Mouse (Mus musculus) bone marrow, adult 2 months (tissue): Measurements from ENCODE around the gene Nup93. TPM values are rescaled to one million over a fixed set of nuclear protein-coding genes. Genes with fewer than 3 reads are reported as not detected.

Experiments used
- H3K27ac ChIP-seq: fragments of 200-500 bp; 2 replicates; pipeline ENCODE4 v1.5.1; 2012; ENCODE audit warnings: low read depth, mild to moderate bottlenecking, control low read depth, inconsistent platforms, low read length; ENCODE audit not compliant: control insufficient read depth, poor library complexity, insufficient read depth
- H3K4me1 ChIP-seq: fragments of 200-500 bp; 2 replicates; pipeline ENCODE4 v1.6.1; 2011; ENCODE audit warnings: low read length; ENCODE audit not compliant: control insufficient read depth, insufficient read depth
- H3K4me3 ChIP-seq: fragments of 200-500 bp; replicated peaks from 2 replicates; pipeline ENCODE3; 2011; ENCODE audit warnings: mild to moderate bottlenecking, low read depth, low read length, control low read depth; ENCODE audit not compliant: control insufficient read depth
- CTCF ChIP-seq: fragments of 200-500 bp; IDR thresholded peaks from 2 replicates; pipeline ENCODE4 v1.5.1; 2011; ENCODE audit warnings: low read length, control low read depth; ENCODE audit not compliant: control insufficient read depth, insufficient read depth
- POLR2A ChIP-seq: fragments of 200-500 bp; IDR thresholded peaks from 2 replicates; pipeline ENCODE4 v1.6.1; 2011; ENCODE audit warnings: low read depth, mild to moderate bottlenecking, control low read depth, low read length, borderline replicate concordance; ENCODE audit not compliant: control insufficient read depth
- WGBS: fragments of 180-500 bp; shearing (Covaris S2); methylation state at CpG from one replicate; pipeline ENCODE4 v1.1.7; 2018; 5-methylcytosine and 5-hydroxymethylcytosine counted together
- polyA plus RNA-seq: library from polyadenylated mRNA; stranded (reverse); fragments of >200 nt; gene quantifications from 2 replicates; pipeline ENCODE4 v1.2.4, GENCODE M21; 2011; ENCODE audit warnings: low replicate concordance; ENCODE audit not compliant: missing spikeins, insufficient read depth, insufficient read length

Nup93 gene
- polyA plus RNA-seq, 1 experiment: 21.3 TPM

- Histone ChIP-seq H3K4me3 (no peak overlapping the region), H3K4me1 (no peaks in the 10 kb centered on the region; the same call in 1 of the 2 replicates), H3K27ac (no peak overlapping the region)
- 40% methylated on average over 12 of the region's 12 CpGs for WGBS
- no peak for TF ChIP-seq POLR2A
- TF ChIP-seq CTCF: no peak
These were observed 109.7 kb downstream of the Nup93 start for GRCm38 (mm10) chr8:94324071-94324470.

DNA sequence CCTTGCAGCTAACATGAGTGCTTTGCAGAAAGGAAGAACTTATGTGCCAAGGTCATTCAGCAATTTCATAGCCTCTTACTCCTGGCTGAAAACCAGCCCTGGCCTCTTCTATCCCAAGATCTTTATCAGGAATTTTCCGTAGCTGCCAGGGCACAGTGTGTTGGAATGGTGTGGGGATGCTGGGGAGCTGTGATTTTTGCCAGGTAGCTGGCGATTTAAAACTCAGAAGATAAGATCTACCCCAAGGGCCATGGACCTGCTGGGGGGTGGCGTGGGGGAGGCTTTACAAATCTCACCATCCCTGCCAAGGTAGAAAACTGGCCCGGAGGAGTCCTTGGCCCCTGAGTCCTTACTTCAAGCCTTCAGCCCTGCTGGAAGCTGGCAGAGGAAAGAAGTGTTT lies 111.7 kb downstream of the Nup93 start:
- TF ChIP-seq CTCF (no peak), POLR2A (no peak)
- Histone ChIP-seq H3K4me3 (no peak overlapping the region), H3K27ac (no peak overlapping the region), H3K4me1 (peaks cover 1% of the 10 kb centered on the region; the same call in 1 of the 2 replicates)
- WGBS: 74% methylated on average over 4 of the region's 4 CpGs

DNA sequence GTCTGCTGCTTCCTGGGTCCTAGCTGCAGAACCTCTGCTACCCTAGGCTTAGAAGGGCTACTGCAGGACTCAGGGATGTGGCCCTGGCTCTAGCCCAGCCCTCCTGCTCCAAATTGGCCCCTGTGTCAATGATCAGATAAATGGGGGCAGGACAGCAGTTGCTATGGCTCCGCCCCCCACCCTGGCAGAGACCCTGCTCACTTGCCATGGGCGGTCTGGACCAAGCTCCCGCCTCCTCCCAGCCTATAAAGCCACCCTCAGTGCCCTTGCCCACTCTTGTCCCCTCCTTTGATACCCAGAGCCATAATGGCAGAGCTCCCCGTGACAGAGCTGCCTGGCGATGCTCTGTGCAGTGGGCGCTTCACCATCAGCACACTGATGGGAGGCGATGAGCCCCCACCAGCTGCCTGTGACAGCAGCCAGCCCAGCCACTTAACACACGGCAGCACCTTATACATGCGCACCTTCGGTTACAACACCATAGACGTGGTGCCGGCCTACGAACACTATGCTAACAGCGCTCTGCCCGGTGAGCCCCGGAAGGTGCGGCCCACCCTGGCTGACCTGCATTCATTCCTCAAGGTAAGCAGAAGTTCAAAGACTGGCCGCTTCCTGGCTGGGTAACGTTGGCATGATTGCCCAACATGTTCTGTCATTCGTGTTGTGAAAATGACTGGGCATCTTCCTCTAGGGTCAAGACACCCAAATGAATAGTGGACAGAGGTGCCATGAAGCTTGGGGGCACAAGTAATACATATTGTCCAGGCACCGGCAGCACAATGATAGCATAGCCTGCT lies 114.8 kb downstream of the Nup93 start, which contains the start of gene Slc12a3:
Gene Slc12a3 (plus strand): TSS at position 270 of the 797 bp plus-strand sequence.
- 63% methylated on average over 21 of the region's 21 CpGs for WGBS
- peaks cover 1% of the 10 kb centered on the region; the same call in 1 of the 2 replicates for H3K4me1 ChIP-seq
- peak within 1 kb of the TSS; percentile 56 for H3K27ac ChIP-seq
- H3K4me3 ChIP-seq: no peak within 1 kb of the TSS
- TF ChIP-seq CTCF: no peak
- TF ChIP-seq POLR2A: peak; percentile 20; the same call in 1 of the 2 replicates

- no peak overlapping the region for H3K27ac ChIP-seq
- H3K4me3 ChIP-seq: no peak overlapping the region
- WGBS: 18% methylated on average over 4 of the region's 4 CpGs
- no peak for TF ChIP-seq POLR2A
- TF ChIP-seq CTCF: peak; percentile 58
- H3K4me1 ChIP-seq: peaks cover 1% of the 10 kb centered on the region; the same call in 1 of the 2 replicates
These were observed 116.4 kb downstream of the Nup93 start for GRCm38 (mm10) chr8:94330733-94331132.

DNA sequence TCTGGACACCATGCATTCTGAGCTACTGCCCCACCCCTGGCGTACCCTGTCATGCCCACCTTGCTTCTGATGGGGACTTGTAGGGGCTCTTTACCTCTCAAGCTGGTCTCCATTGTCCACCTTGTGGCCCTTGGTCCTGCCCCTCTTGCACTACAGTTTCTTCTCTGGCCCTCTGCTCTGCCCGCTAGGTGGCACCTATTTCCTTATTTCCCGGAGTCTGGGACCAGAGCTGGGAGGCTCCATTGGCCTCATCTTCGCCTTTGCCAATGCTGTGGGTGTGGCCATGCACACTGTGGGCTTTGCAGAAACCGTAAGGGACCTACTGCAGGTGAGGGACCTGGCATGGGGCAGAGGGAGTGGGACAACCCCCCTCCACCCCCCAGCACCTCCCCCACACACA lies 119.0 kb downstream of the Nup93 start:
- Histone ChIP-seq H3K27ac (no peak overlapping the region), H3K4me1 (peaks cover 1% of the 10 kb centered on the region; the same call in 1 of the 2 replicates), H3K4me3 (no peak overlapping the region)
- no peak for TF ChIP-seq POLR2A
- peak; percentile 44 for TF ChIP-seq CTCF
- whole genome bisulfite sequencing: 43% methylated on average over 5 of the region's 5 CpGs

DNA sequence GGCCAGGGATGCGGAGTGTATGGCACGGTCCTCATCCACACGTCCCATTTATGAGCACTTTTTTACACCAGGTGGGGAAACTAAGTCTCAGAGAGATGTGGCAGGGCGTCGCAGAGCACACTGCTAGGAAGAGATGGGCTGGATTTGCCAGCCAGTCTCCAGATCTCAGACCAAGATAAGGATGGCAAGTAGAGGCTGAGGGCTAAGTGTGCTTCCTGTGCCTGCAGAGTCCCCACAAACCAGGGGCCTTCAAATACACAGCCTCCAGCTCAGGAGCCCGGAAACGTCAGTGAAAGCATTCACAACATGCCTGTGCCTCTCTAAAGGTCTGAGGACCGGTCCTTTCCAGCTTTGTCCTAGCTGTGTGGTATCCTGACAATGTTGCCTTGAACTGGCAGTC lies 123.2 kb downstream of the Nup93 start:
- no peak overlapping the region for H3K27ac ChIP-seq
- TF ChIP-seq CTCF (no peak), POLR2A (no peak)
- H3K4me1 ChIP-seq: peaks cover 2% of the 10 kb centered on the region; the same call in 1 of the 2 replicates
- no peak overlapping the region for H3K4me3 ChIP-seq
- WGBS: 43% methylated on average over 8 of the region's 8 CpGs

GRCm38 (mm10) chr8:94340796-94341195 lies 126.4 kb downstream of the Nup93 start:
- H3K4me1 ChIP-seq: peaks cover 2% of the 10 kb centered on the region; the same call in 1 of the 2 replicates
- no peak for TF ChIP-seq POLR2A
- no peak for TF ChIP-seq CTCF
- no peak overlapping the region for H3K27ac ChIP-seq
- H3K4me3 ChIP-seq: no peak overlapping the region
- 42% methylated on average over 7 of the region's 7 CpGs for WGBS

DNA sequence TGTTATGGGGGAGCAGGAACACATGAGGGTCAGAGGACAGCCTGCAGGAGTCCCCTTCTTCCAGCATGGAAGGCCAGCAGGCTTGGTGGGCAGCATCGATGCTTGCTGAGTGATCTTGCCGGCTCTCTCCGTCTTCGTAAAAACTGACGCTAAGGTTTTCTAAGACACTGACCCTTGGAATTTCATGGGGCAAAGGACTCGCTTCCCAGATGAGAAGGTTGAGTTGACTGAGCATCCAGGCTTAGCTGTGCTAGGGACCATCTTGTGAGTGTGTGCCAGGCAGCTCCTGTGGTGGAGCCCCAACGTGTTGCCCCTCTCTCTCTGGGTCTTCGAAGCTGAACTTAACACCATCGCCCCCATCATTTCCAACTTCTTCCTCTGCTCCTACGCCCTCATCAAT lies 128.3 kb downstream of the Nup93 start:
- peaks cover 7% of the 10 kb centered on the region for H3K4me1 ChIP-seq
- WGBS: 89% methylated on average over 10 of the region's 10 CpGs
- no peak overlapping the region for H3K27ac ChIP-seq
- TF ChIP-seq POLR2A: no peak
- no peak for TF ChIP-seq CTCF
- H3K4me3 ChIP-seq: no peak overlapping the region
